Mouse (Mus musculus) Patski (cell line): ENCODE data around the gene Trim54. TPM values are rescaled to one million over a fixed set of nuclear protein-coding genes. Genes with fewer than 3 reads are reported as not detected.
A peak's percentile ranks its signal among the peaks of the same experiment; 100 is the strongest.

Experiments used
- ATAC-seq: fragments of 100-300 bp; one replicate; pipeline ENCODE4 v1.8.0; 2021
- CTCF ChIA-PET: fragments of 350-600 bp; sonication (Branson Sonifier 250); formaldehyde crosslinking; loops from one replicate; lab custom pipeline; 2022; ENCODE audit warnings: inconsistent platforms; lab: Charles Lee
- POLR2A ChIA-PET: fragments of 350-600 bp; sonication (Branson Sonifier 250); formaldehyde crosslinking; loops from one replicate; lab custom pipeline; 2022; ENCODE audit warnings: antibody characterized with exemption, inconsistent platforms; lab: Charles Lee
- DNase-seq: peaks from one replicate; pipeline ENCODE4 v3.0.0-alpha.2; 2011; ENCODE audit warnings: low read depth, low spot score
- H3K27me3 ChIP-seq: fragments of 371-371 bp; one replicate; pipeline ENCODE4 v1.5.1; 2021
- CTCF ChIP-seq: fragments of 100-300 bp; IDR thresholded peaks from one replicate; pipeline ENCODE4 v1.5.1; 2021
- in situ Hi-C: fragments of 300-500 bp; cut with MboI; formaldehyde crosslinking; loops from 3 replicates; pipeline ENCODE4 v1.11.1; 2018; ENCODE audit warnings: low pct_unique_long_range_greater_than_20kb, mixed read lengths
- polyA plus RNA-seq: library from polyadenylated mRNA; unstranded; gene quantifications from one replicate; pipeline ENCODE4 v1.2.3, GENCODE M21; 2021

The Trim54 gene
- polyA plus RNA-seq, 1 experiment from 2014 or later: not detected

- DNase-seq (no peak), ATAC-seq (no peak)
- H3K27me3 ChIP-seq: peaks cover 39% of the 10 kb centered on the region
- ChIA-PET CTCF (interaction anchor here (0.9 to 1.5 kb wide), 2 partner anchors 16 to 48 kb away, joined by 3 to 4 read pairs; partner anchors contain the start of gene Atraid), POLR2A (no interaction called here)
- TF ChIP-seq CTCF: no peak
- in situ Hi-C loops: no loop called here
Observed at GRCm38 (mm10) chr5:31095711-31096480, 20.6 kb upstream of the Trim54 start.

GRCm38 (mm10) chr5:31105814-31106335, 10.6 kb upstream of the Trim54 start, which contains the start of gene Dnajc5g:
Gene Dnajc5g, plus strand, starts transcription at chr5:31106285.
- H3K27me3 ChIP-seq: peaks cover 21% of the 10 kb centered on the region
- no peak for TF ChIP-seq CTCF
- ATAC-seq: no peak
- DNase-seq: no peak
- in situ Hi-C loops: no loop called here
- ChIA-PET CTCF (no interaction called here), POLR2A (no interaction called here)

GRCm38 (mm10) chr5:31108000-31108490, 8.5 kb upstream of the Trim54 start, which contains the start of gene Slc30a3:
Gene Slc30a3, minus strand, starts transcription at chr5:31108237.
- CTCF ChIA-PET: no interaction called here
- ATAC-seq: no peak
- no peak for TF ChIP-seq CTCF
- in situ Hi-C loops: no loop called here
- H3K27me3 ChIP-seq: peaks cover 21% of the 10 kb centered on the region
- POLR2A ChIA-PET: no interaction called here
- no peak for DNase-seq

GRCm38 (mm10) chr5:31110781-31111180, 5.7 kb upstream of the Trim54 start:
- ATAC-seq (no peak), DNase-seq (no peak)
- in situ Hi-C loops: no loop called here
- ChIA-PET POLR2A (no interaction called here), CTCF (interaction anchor here (1.8 kb wide), 1 partner anchor 13 kb away, joined by 5 read pairs; no protein-coding TSS in a partner anchor)
- TF ChIP-seq CTCF: peak; percentile 78
- peaks cover 10% of the 10 kb centered on the region for H3K27me3 ChIP-seq

- ChIA-PET POLR2A (no interaction called here), CTCF (no interaction called here)
- TF ChIP-seq CTCF: no peak
- peaks cover 20% of the 10 kb centered on the region for H3K27me3 ChIP-seq
- in situ Hi-C loops: no loop called here
- ATAC-seq (no peak), DNase-seq (no peak)
Observed at GRCm38 (mm10) chr5:31116912-31117311, 400 bp downstream of the Trim54 start.

GRCm38 (mm10) chr5:31121111-31121510, 4.6 kb downstream of the Trim54 start:
- POLR2A ChIA-PET: no interaction called here
- ATAC-seq (no peak), DNase-seq (no peak)
- peaks cover 18% of the 10 kb centered on the region for H3K27me3 ChIP-seq
- CTCF ChIA-PET: no interaction called here
- in situ Hi-C loops: no loop called here
- no peak for TF ChIP-seq CTCF

- DNase-seq (no peak), ATAC-seq (no peak)
- ChIA-PET POLR2A (interaction anchor here (0.6 kb wide), 1 partner anchor 29 kb away, joined by 3 read pairs; no protein-coding TSS in a partner anchor), CTCF (interaction anchor here (1.7 kb wide), 2 partner anchors 12 to 17 kb away, joined by 3 to 5 read pairs; no protein-coding TSS in a partner anchor)
- H3K27me3 ChIP-seq: peaks cover 24% of the 10 kb centered on the region
- in situ Hi-C loops: no loop called here
- TF ChIP-seq CTCF: no peak
Observed at GRCm38 (mm10) chr5:31123481-31123880, 7.0 kb downstream of the Trim54 start.

GRCm38 (mm10) chr5:31126050-31126449, 9.5 kb downstream of the Trim54 start:
- POLR2A ChIA-PET: no interaction called here
- in situ Hi-C loops: no loop called here
- TF ChIP-seq CTCF: no peak
- no peak for DNase-seq
- peaks cover 35% of the 10 kb centered on the region for H3K27me3 ChIP-seq
- CTCF ChIA-PET: interaction anchor here (1.3 kb wide), 1 partner anchor 167 kb away, joined by 3 read pairs; no protein-coding TSS in a partner anchor
- no peak for ATAC-seq

- in situ Hi-C loops: no loop called here
- DNase-seq: no peak
- POLR2A ChIA-PET: no interaction called here
- peaks cover 44% of the 10 kb centered on the region for H3K27me3 ChIP-seq
- CTCF ChIA-PET: interaction anchor here (1.2 kb wide), 1 partner anchor 15 kb away, joined by 3 read pairs; no protein-coding TSS in a partner anchor
- ATAC-seq: no peak
- no peak for TF ChIP-seq CTCF
Observed at GRCm38 (mm10) chr5:31136730-31137424, 20.4 kb downstream of the Trim54 start.

GRCm38 (mm10) chr5:31137658-31138057, 21.1 kb downstream of the Trim54 start:
- TF ChIP-seq CTCF: no peak
- POLR2A ChIA-PET: no interaction called here

More at GRCm38 (mm10) chr5:31137658-31138057, 21.1 kb downstream of the Trim54 start:
- in situ Hi-C loops: no loop called here
- DNase-seq: no peak
- CTCF ChIA-PET: interaction anchor here (1.2 to 1.7 kb wide), 2 partner anchors 14 kb away, joined by 3 to 6 read pairs; no protein-coding TSS in a partner anchor
- peaks cover 41% of the 10 kb centered on the region for H3K27me3 ChIP-seq
- no peak for ATAC-seq
